Mouse (Mus musculus) gastrocnemius, postnatal 10 days (tissue): Measurements from ENCODE around the gene Ube2t. TPM values are rescaled to one million over a fixed set of nuclear protein-coding genes. Genes with fewer than 3 reads are reported as not detected.

ENCODE experiments used
- total RNA-seq, 2 experiments: library from RNA; stranded (reverse); gene quantifications; 2 replicates each; pipeline ENCODE4 v1.2.3; 2021

Gene Ube2t
- total RNA-seq, 2 experiments from 2014 or later = 7.2 to 8.8 TPM

Other genes starting within 250 kb of the Ube2t start
- 100 to 1,000 TPM; 199 to 221 TPM for gene Ppp1r12b, start 6.6 kb upstream of the Ube2t start, total RNA-seq
- 1 to 10 TPM; 1.2 to 1.6 TPM for gene Lgr6, start 142.7 kb downstream of the Ube2t start, total RNA-seq
- 1 to 10 TPM in 1 of 2 experiments, under 1 TPM in 1; 0.38 to 1.1 TPM for gene Ptpn7, start 170.1 kb downstream of the Ube2t start, total RNA-seq
- 10 to 100 TPM; 32.3 to 39.9 TPM for gene Arl8a, start 184.3 kb downstream of the Ube2t start, total RNA-seq
- gene Gpr37l1, start 205.1 kb downstream of the Ube2t start, total RNA-seq = 1 to 10 TPM; 2.0 to 2.6 TPM